Mouse (Mus musculus) layer of hippocampus, postnatal 25 days (tissue): ENCODE measurements around the gene Vmn2r11. TPM values are rescaled to one million over a fixed set of nuclear protein-coding genes. Genes with fewer than 3 reads are reported as not detected.
"Not testable (repeated sequence)": the region's sequence is repeated elsewhere in the genome, so short reads cannot be mapped to it uniquely, and the experiment has no call there.

ENCODE experiments used
- DNase-seq, 2 experiments: peaks; one replicate each; pipeline ENCODE4 v3.0.0; 2022; ENCODE audit warnings: mixed read lengths in 2 of 2, low spot score in 1 of 2; ENCODE audit errors: extremely low spot score in 1 of 2
- total RNA-seq, 2 experiments: library from RNA; stranded (reverse); gene quantifications; 2 replicates each; pipeline ENCODE4 v1.2.3; 2021

The Vmn2r11 gene
- not detected for total RNA-seq

DNA sequence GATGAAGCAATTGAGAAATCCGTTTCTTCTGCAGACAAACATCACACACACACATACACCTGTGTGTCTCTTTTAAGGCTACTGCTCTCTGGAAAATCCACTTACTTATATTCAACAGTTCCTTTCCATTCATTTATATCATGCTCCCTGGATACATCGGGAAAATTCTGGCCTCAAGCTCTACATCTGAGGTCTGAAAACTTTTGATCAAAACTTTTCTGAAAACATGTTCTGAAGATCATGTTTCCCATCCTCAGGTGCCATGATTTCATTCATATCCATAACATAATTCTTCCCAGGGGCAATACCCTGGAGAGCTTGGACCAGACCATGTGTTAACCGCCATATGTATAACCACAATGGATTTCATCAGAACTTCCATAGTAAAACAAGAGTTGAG lies at the start of gene Vmn2r11:
TSS of gene Vmn2r11 (minus strand) at position 101 of the 400 bp plus-strand sequence.
- not testable (repeated sequence) for DNase-seq

DNA sequence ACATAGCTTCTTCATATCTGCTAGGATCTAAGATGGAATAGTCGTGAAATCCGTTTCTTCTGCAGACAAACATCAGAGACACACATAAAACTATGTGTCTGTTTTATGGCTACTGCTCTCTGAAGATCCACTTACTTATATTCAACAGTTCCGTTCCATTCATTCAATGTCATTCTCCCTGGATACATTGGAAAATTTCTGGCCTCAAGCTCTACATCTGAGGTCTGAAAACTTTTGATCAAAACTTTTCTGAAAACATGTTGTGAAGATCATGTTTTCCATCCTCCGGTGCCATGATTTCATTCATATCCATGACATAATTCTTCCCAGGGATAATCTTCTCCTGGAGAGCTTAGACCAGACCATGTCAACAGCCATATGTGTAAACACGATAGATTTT lies 38.5 kb upstream of the Vmn2r11 start, which contains the start of gene Vmn2r12:
TSS of gene Vmn2r12 (minus strand) at position 101 of the 400 bp plus-strand sequence.
- DNase-seq, result not testable (repeated sequence)

DNA sequence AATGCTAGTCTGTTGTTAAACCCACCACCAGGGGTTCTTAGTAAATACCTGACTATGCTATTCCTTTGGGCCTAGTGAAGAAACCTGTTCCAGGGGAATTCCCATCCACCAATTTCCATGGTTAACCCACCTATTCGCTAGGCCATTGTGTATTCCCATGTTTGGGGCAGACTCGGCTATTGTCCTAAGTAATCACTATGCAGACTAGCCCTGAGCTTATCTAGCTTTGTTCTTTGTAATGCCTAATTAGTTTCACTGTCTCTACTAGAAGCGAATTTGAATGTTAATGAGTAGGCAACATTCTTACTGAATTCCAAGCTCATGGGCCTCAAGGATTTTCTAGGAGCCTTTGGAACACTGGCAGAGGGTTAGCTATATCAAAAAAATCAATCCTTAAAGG lies 37.1 kb upstream of the Vmn2r11 start:
- not testable (repeated sequence) for DNase-seq

DNA sequence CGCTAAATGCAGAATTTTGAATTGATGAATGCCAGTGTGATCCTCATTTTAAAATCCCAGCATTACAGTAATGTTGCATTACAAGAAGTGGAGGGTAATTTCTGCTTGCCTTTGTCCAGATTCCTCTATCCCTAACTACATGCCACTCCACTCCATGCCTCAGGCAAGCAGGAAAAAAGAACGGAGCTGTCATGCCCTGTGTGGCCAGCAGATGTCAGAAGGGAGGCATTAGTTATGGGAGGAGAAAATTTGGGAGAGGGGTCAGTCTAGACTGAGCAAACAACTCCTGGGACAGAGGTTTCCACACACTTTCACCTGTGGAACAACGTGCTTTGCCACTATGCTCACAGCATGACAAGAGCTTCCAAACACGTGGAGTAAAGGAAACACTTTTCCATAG lies 12.6 kb upstream of the Vmn2r11 start:
- not testable (repeated sequence) for DNase-seq

DNA sequence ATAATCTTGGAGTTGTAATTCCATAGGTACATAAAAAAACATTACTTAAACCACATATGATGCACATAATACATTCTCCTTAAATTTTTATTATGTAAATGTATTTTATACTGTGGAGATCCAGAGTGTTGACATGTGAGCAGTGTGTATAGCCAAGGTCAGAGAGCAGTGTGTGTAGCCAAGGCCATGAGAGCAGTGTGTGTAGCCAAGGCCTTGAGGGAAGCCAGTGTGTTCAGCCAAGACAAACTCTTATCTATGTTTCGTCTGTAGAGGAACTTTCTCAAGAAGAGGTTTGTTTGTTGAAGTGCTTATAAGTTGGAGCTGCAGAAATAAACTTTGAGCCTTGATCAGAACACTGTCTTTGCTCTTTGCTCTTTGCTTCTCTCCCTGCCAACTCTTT lies 4.1 kb downstream of the Vmn2r11 start:
- no peak for DNase-seq

DNA sequence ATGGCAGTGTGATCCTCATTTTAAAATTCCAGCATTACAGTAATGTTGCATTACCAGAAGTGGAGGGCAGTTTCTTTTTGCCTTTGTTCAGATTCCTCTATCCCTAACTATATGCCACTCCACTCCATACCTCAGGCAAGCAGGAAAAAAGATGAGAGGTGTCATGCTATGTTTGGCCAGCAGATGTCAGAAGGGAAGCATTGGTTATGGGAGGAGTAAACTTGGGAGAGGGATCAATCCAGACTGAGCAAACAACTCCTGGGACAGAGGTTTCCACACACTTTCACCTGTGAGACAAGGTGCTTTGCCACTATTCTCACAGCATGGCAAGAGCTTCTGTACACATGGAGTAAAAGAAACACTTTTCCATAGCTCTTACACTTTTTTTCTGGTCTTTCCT lies 26.8 kb downstream of the Vmn2r11 start:
- no peak for DNase-seq

DNA sequence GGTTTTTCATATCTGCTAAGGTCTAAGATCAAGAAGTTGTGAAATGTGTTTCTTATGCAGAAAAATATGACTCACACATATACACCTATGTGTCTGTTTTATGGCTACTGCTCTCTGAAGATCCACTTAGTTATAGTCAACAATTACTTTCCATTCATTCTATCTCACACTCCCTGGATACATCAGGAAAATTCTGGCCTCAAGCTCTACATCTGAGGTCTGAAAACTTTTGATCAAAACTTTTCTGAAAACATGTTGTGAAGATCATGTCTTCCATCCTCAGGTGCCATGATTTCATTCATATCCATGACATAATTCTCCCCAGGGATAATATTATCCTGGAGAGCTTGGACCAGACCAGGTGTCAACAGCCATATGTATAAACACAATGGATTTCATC lies 52.9 kb downstream of the Vmn2r11 start, which contains the start of gene Vmn2r10:
TSS of gene Vmn2r10 (minus strand) at position 101 of the 400 bp plus-strand sequence.
- DNase-seq, result not testable (repeated sequence)

Other genes with a start within 250 kb of the Vmn2r11 start
- not detected for gene Vmn2r9, start 207.0 kb downstream of the Vmn2r11 start, total RNA-seq
- gene Vmn2r10, start 53.0 kb downstream of the Vmn2r11 start, total RNA-seq, result not detected
- gene Vmn2r12, start 38.4 kb upstream of the Vmn2r11 start, total RNA-seq, result not detected
- not detected for gene Vmn2r13, start 132.6 kb upstream of the Vmn2r11 start, total RNA-seq
- gene Vmn2r14, start 165.1 kb upstream of the Vmn2r11 start, total RNA-seq, result not detected
- not detected for gene Vmn2r15, start 238.1 kb upstream of the Vmn2r11 start, total RNA-seq